7 mouse cellular contexts compared by ENCODE assay signal in genomic region chr2:83644276-83645252, GRCm38 (mm10). TPM values are rescaled to one million over a fixed set of nuclear protein-coding genes. Genes with fewer than 3 reads are reported as not detected.
DNase-seq lines count a peak whose midpoint lies in the region; ATAC-seq lines count a peak whose summit lies in the region.

Zc3h15 (plus strand) TSS chr2:83644435.

- peak within 1 kb of the TSS; percentile 81 for H3K4me2 ChIP-seq in embryonic facial prominence, embryonic 12.5 days (replicated peaks)
- H3K4me2 ChIP-seq in limb, embryonic 11.5 days (ENCODE audit: low read depth, severe bottlenecking) = peak within 1 kb of the TSS; percentile 73
- H3K4me2 ChIP-seq in midbrain, embryonic 14.5 days (ENCODE audit: low read length) = peak within 1 kb of the TSS; percentile 65

- ATAC-seq in embryonic facial prominence, embryonic 12.5 days (ENCODE audit: insufficient number of reproducible peaks, insufficient read depth, low FRiP score, low TSS enrichment) = peak; percentile 99
- ATAC-seq in limb, embryonic 11.5 days (ENCODE audit: insufficient number of reproducible peaks, low FRiP score, low TSS enrichment, low read depth) = peak; percentile 99
- ATAC-seq in midbrain, embryonic 14.5 days (ENCODE audit: low FRiP score, low TSS enrichment) = peak; percentile 100

- H3K36me3 ChIP-seq in embryonic facial prominence, embryonic 12.5 days = no peaks in the 10 kb centered on the region
- H3K36me3 ChIP-seq in limb, embryonic 11.5 days (ENCODE audit: control insufficient read depth, insufficient read depth, low read length) = no peaks in the 10 kb centered on the region
- H3K36me3 ChIP-seq in midbrain, embryonic 14.5 days (ENCODE audit: control insufficient read depth, insufficient read depth, low read length) = no peaks in the 10 kb centered on the region

- DNase-seq in adrenal gland, postnatal 25 days = peak; percentile 94
- DNase-seq in heart, adult 11 months = peak; percentile 99
- peak; percentile 93 for DNase-seq in kidney, adult 18-20 months
- peak; percentile 95 for DNase-seq in limb, embryonic 11.5 days (ENCODE audit: low spot score)
- DNase-seq in midbrain, embryonic 14.5 days = peak; percentile 98
- peak; percentile 89 to 92 for DNase-seq in spleen, adult 18-20 months

- peak within 1 kb of the TSS; percentile 88 for H3K27ac ChIP-seq in embryonic facial prominence, embryonic 12.5 days
- peak within 1 kb of the TSS; percentile 57 for H3K27ac ChIP-seq in limb, embryonic 11.5 days (replicated peaks; ENCODE audit: low read depth, low read length)
- H3K27ac ChIP-seq in midbrain, embryonic 14.5 days (replicated peaks; ENCODE audit: low read depth, low read length) = peak within 1 kb of the TSS; percentile 88

- H3K4me3 ChIP-seq in embryonic facial prominence, embryonic 12.5 days = peak within 1 kb of the TSS; percentile 93
- H3K4me3 ChIP-seq in limb, embryonic 11.5 days (ENCODE audit: low read depth, low read length) = peak within 1 kb of the TSS; percentile 70
- peak within 1 kb of the TSS; percentile 89 for H3K4me3 ChIP-seq in midbrain, embryonic 14.5 days (replicated peaks; ENCODE audit: low read depth, low read length)

- H3K4me1 ChIP-seq in embryonic facial prominence, embryonic 12.5 days = peaks cover 19% of the 10 kb centered on the region; the same call in 1 of the 2 replicates
- H3K4me1 ChIP-seq in limb, embryonic 11.5 days (ENCODE audit: control insufficient read depth, insufficient read depth, low read length) = peaks cover 6% of the 10 kb centered on the region; the same call in 1 of the 2 replicates
- peaks cover 15% of the 10 kb centered on the region; the same call in 1 of the 2 replicates for H3K4me1 ChIP-seq in midbrain, embryonic 14.5 days (ENCODE audit: control insufficient read depth, insufficient read depth, low read length)

- WGBS in embryonic facial prominence, embryonic 12.5 days = under 1% methylated on average over 87 of the region's 100 CpGs
- under 1% methylated on average over 85 of the region's 100 CpGs for WGBS in limb, embryonic 11.5 days
- WGBS in midbrain, embryonic 14.5 days = under 1% methylated on average over 100 of the region's 100 CpGs

- H3K9me3 ChIP-seq in embryonic facial prominence, embryonic 12.5 days = no peaks in the 10 kb centered on the region
- H3K9me3 ChIP-seq in limb, embryonic 11.5 days (ENCODE audit: control insufficient read depth, low read length) = no peaks in the 10 kb centered on the region
- no peaks in the 10 kb centered on the region for H3K9me3 ChIP-seq in midbrain, embryonic 14.5 days (ENCODE audit: control insufficient read depth, low read length)

- peak within 1 kb of the TSS; percentile 93 for H3K9ac ChIP-seq in embryonic facial prominence, embryonic 12.5 days
- H3K9ac ChIP-seq in limb, embryonic 11.5 days (ENCODE audit: low read length) = peak within 1 kb of the TSS; percentile 91
- H3K9ac ChIP-seq in midbrain, embryonic 14.5 days (replicated peaks; ENCODE audit: low read length) = peak within 1 kb of the TSS; percentile 93

- H3K27me3 ChIP-seq in embryonic facial prominence, embryonic 12.5 days = no peaks in the 10 kb centered on the region
- H3K27me3 ChIP-seq in limb, embryonic 11.5 days (ENCODE audit: control insufficient read depth, insufficient read depth, low read length) = no peaks in the 10 kb centered on the region
- no peaks in the 10 kb centered on the region for H3K27me3 ChIP-seq in midbrain, embryonic 14.5 days (ENCODE audit: control insufficient read depth, insufficient read depth, low read length)

RNA-seq across cellular contexts. Expression of gene Zc3h15, which starts in this region (rescaled TPM):
- 102 and 127 TPM in 2 replicates for total RNA-seq in adrenal gland, postnatal 25 days (2021)
- 143 and 159 TPM in 2 replicates for polyA plus RNA-seq in embryonic facial prominence, embryonic 12.5 days (2016; fragmentation: Nextera tagmentation; extraction: Ambion mirVana)
- polyA plus RNA-seq in limb, embryonic 11.5 days (2014; fragmentation: Nextera tagmentation; extraction: Ambion mirVana) = 164 and 171 TPM in 2 replicates
- polyA plus RNA-seq in midbrain, embryonic 14.5 days (2014; fragmentation: Nextera tagmentation; extraction: Ambion mirVana) = 168 and 171 TPM in 2 replicates

Comparison
In these comparisons a context has a peak if more than half of its experiments do, and no peak if none do; other contexts are left out.
1. Peak in every context shown above with its lines: DNase-seq, ATAC-seq, H3K4me3 ChIP-seq and H3K27ac ChIP-seq.